Mouse (Mus musculus) kidney, embryonic 16.5 days (tissue): Measurements from ENCODE around the gene Selenon. TPM values are rescaled to one million over a fixed set of nuclear protein-coding genes. Genes with fewer than 3 reads are reported as not detected.

Experiments used
- ATAC-seq: fragments of 200-750 bp; cut with Nextera tagmentation; 2 replicates; pipeline ENCODE4 v1.8.0; 2017; ENCODE audit warnings: moderate TSS enrichment; ENCODE audit not compliant: low FRiP score, low TSS enrichment
- H3K27ac ChIP-seq: fragments of 300-500 bp; sonication (generic); 2 replicates; pipeline ENCODE4 v1.5.1; 2014; ENCODE audit warnings: low read length
- H3K27me3 ChIP-seq: fragments of 300-500 bp; sonication (generic); 2 replicates; pipeline ENCODE4 v1.6.1; 2014; ENCODE audit warnings: low read length, control low read depth, mixed read lengths; ENCODE audit not compliant: insufficient read depth
- H3K36me3 ChIP-seq: fragments of 300-500 bp; sonication (generic); 2 replicates; pipeline ENCODE4 v1.6.1; 2014; ENCODE audit warnings: low read length, control low read depth, mixed read lengths; ENCODE audit not compliant: insufficient read depth
- H3K4me1 ChIP-seq: fragments of 300-500 bp; sonication (generic); 2 replicates; pipeline ENCODE4 v1.6.1; 2014; ENCODE audit warnings: low read length, control low read depth, mixed read lengths; ENCODE audit not compliant: insufficient read depth
- H3K4me2 ChIP-seq: fragments of 300-500 bp; sonication (generic); replicated peaks from 2 replicates; pipeline ENCODE4 v1.6.1; 2014; ENCODE audit warnings: low read depth, low read length
- H3K4me3 ChIP-seq: fragments of 300-500 bp; sonication (generic); 2 replicates; pipeline ENCODE4 v1.5.1; 2014; ENCODE audit warnings: mild to moderate bottlenecking, low read length
- H3K9ac ChIP-seq: fragments of 300-500 bp; sonication (generic); replicated peaks from 2 replicates; pipeline ENCODE4 v1.6.1; 2014; ENCODE audit warnings: low read length
- H3K9me3 ChIP-seq: fragments of 300-500 bp; sonication (generic); 2 replicates; pipeline ENCODE4 v1.6.1; 2016; ENCODE audit warnings: low read length, control low read depth
- WGBS: fragments of 180-500 bp; shearing (Covaris S2); extraction: QIAGEN DNeasy Blood & Tissue Kit; methylation state at CpG from one replicate; pipeline ENCODE4 v1.1.7; 2014; 5-methylcytosine and 5-hydroxymethylcytosine counted together
- microRNA-seq: library from miRNA; unstranded; fragments of <30 nt; microRNA quantifications from one replicate; pipeline ENCODE4, GENCODE M21; 2016
- polyA plus RNA-seq: library from polyadenylated mRNA; unstranded; fragments of >200 nt; fragmentation: Nextera tagmentation; extraction: Ambion mirVana; gene quantifications from 2 replicates; pipeline ENCODE4 v1.2.1, GENCODE M21; 2015

Selenon gene
- polyA plus RNA-seq, 1 experiment from 2014 or later, result 9.7 TPM

DNA sequence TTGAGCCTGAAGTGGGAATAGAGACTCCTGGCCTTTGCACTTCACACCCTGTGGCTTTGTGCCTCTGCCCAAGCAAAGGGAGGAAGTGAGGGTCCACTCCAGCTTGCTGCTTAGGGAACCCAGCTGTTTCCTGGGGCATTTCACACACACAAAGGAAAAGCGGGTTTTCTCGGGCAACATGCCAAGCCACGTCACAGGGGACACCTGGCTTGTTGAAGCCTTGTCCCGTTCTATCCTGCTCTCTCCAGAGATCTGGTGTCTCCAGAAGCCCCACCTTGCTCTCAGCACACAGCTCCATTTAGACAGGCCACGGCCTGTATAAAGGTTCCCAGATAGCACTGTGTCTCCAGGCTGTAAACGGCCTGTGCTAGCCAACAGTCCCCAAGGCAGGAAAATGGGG lies 60.2 kb downstream of the Selenon start:
- Histone ChIP-seq H3K9me3 (no peaks in the 10 kb centered on the region), H3K27ac (no peak overlapping the region), H3K4me2 (no peak overlapping the region), H3K27me3 (no peaks in the 10 kb centered on the region), H3K9ac (no peak overlapping the region), H3K4me1 (peaks cover 23% of the 10 kb centered on the region), H3K36me3 (no peaks in the 10 kb centered on the region), H3K4me3 (no peak overlapping the region)
- 62% methylated on average over 6 of the region's 6 CpGs for WGBS
- ATAC-seq, result no peak

DNA sequence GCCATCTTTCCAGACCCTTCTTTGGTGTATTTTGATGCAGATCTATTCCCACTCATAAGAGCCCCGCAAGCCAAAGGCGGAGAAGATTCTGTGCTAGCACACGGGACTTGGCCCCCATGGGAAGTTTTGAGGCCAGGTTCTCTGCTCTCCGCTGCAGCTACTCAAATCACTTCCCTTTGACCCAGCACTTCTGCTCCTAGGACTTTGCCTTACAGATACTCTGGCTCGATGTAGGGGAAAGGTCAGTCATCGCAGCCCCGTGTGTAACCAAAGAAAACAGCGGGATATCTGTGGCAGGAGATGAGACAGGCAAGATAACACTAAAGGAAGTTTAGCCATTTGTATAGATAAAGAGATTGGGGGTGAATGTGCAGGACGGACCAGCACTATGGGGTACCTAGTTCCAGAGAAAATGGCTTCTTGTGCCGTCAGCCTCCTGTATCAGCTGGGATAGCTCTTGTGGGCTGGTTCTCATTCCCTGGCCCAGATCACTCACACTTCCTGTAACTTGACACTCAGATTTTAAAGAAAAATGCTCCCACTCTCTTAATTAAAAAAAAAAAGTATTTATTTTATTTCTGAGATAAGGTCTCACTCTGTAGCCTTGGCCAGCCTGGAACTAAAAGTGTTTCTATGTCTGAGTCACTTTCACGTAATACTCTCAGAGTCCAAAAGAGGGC lies 61.8 kb downstream of the Selenon start:
- no peaks in the 10 kb centered on the region for H3K27me3 ChIP-seq
- H3K36me3 ChIP-seq, result no peaks in the 10 kb centered on the region
- no peak overlapping the region for H3K9ac ChIP-seq
- WGBS, result 79% methylated on average over 11 of the region's 11 CpGs
- peaks cover 7% of the 10 kb centered on the region for H3K4me1 ChIP-seq
- no peak overlapping the region for H3K27ac ChIP-seq
- no peak overlapping the region for H3K4me3 ChIP-seq
- no peak for ATAC-seq
- H3K9me3 ChIP-seq, result no peaks in the 10 kb centered on the region
- no peak overlapping the region for H3K4me2 ChIP-seq

DNA sequence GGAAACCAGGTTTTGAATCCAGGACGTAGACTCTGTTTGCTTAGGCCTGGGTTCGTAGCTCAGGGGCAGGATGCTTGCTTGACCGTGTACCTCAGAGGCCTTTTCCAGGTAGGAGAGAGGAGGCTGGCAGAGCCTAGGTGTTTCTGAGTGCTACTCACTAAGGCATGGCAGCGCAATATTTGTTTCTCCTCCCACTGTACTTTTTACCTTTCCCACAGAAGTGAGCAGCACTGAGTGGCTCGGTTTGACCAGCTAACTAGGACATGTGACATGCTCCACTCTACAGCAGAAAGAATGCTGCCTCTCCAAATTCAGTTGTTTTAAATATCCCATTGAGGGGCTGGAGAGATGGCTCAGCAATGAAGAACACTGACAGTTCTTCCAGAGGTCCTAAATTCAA lies 63.8 kb downstream of the Selenon start:
- H3K36me3 ChIP-seq, result no peaks in the 10 kb centered on the region
- 87% methylated on average over 5 of the region's 5 CpGs for WGBS

More for the DNA sequence above, 63.8 kb downstream of the Selenon start:
- H3K4me3 ChIP-seq, result no peak overlapping the region
- no peak overlapping the region for H3K27ac ChIP-seq
- no peaks in the 10 kb centered on the region for H3K4me1 ChIP-seq
- no peak overlapping the region for H3K4me2 ChIP-seq
- H3K27me3 ChIP-seq, result peaks cover 2% of the 10 kb centered on the region; the same call in 1 of the 2 replicates
- ATAC-seq, result no peak
- no peak overlapping the region for H3K9ac ChIP-seq
- no peaks in the 10 kb centered on the region for H3K9me3 ChIP-seq

Small RNAs within 50 kb of the gene (microRNA-seq; reads per million reads assigned to microRNA genes)
- not detected for gene Mir6403

Other genes starting within 250 kb of the Selenon start
- gene Trim63, start 237.0 kb downstream of the Selenon start, polyA plus RNA-seq, result 3.3 and 4.1 TPM in 2 replicates
- gene Slc30a2, start 209.0 kb downstream of the Selenon start, polyA plus RNA-seq, result 0.92 and 1.4 TPM in 2 replicates
- gene Extl1, start 168.3 kb downstream of the Selenon start, polyA plus RNA-seq, result 0.32 and 0.61 TPM in 2 replicates
- 19.5 and 20.1 TPM in 2 replicates for gene Pafah2, start 155.8 kb downstream of the Selenon start, polyA plus RNA-seq
- 1,595 and 1,651 TPM in 2 replicates for gene Stmn1, start 83.8 kb downstream of the Selenon start, polyA plus RNA-seq
- 3.3 and 4.4 TPM in 2 replicates for gene Paqr7, start 55.5 kb downstream of the Selenon start, polyA plus RNA-seq
- gene Aunip, start 41.2 kb downstream of the Selenon start, polyA plus RNA-seq, result 15.1 and 16.3 TPM in 2 replicates
- 126 and 127 TPM in 2 replicates for gene Mtfr1l, start 16.8 kb downstream of the Selenon start, polyA plus RNA-seq
- 3.5 and 3.7 TPM in 2 replicates for gene Man1c1, start 152.1 kb upstream of the Selenon start, polyA plus RNA-seq
- 21.7 and 23.1 TPM in 2 replicates for gene Ldlrap1, start 215.9 kb upstream of the Selenon start, polyA plus RNA-seq